Mouse (Mus musculus) kidney, adult 2 months (tissue): ENCODE measurements around the gene Mcmbp.

Experiments
- CTCF ChIP-seq: fragments of 200-500 bp; conservative IDR thresholded peaks from 2 replicates; pipeline ENCODE4 v1.5.1; 2011; ENCODE audit warnings: low read depth, mild to moderate bottlenecking, control low read depth, low read length, moderate library complexity, mixed read lengths; ENCODE audit not compliant: insufficient read depth, insufficient read length
- POLR2A ChIP-seq: fragments of 200-500 bp; IDR thresholded peaks from one replicate; pipeline ENCODE4 v1.6.1; 2011; ENCODE audit warnings: low read depth, low read length, control low read depth

DNA sequence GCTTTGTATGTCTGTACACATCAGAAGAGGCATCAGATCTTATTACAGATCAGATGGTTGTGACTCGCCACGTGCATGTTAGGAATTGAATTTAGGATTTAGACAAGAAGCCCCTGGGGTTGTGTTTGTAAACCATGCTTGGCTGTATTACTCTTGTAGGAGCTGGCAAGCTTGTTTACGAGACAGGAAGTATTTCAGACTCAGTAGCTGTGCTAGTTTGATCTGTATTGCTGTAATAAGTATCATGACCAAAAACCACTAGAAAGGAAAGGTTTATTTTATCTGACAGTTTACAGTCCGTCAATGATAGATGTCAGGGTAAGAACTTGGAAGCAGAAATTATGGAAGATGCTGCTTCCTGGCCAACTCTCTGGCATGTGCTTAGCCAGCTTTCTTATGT, 18.7 kb upstream of the Mcmbp start:
- TF ChIP-seq POLR2A (no peak), CTCF (no peak)
